Mouse (Mus musculus) retina, postnatal 1 day (tissue): ENCODE measurements at regions not wholly inside any gene's neighbourhood (a gene's known extent, or its start where the extent isn't known, plus 50 kb on each side); places are given as distances from the start of the nearest gene placed in this dataset.
"Not testable (repeated sequence)": the region's sequence is repeated elsewhere in the genome, so short reads cannot be mapped to it uniquely, and the experiment has no call there.

Experiments
- DNase-seq: peaks from one replicate; pipeline ENCODE4 v3.0.0-alpha.2; 2012

DNA sequence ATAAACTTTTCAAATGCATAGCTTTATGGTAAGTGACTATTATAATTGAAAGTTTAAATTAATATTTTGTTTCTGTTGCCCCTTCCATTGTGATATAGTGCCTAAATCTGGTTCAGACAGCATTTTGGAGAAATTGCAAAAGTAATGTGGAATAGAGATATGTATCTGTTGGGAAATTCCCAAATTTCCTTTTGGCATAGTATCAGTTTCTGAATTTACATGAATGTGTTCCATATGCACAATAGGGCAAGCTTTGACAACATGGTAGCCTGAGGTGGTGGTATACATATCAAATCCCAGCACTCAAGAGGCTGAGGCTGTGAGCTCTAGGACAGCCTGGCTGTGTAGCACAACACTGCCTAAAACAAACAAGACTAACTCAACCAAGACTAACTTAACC lies 147.2 kb upstream of the Supt20 start:
- DNase-seq = no peak

DNA sequence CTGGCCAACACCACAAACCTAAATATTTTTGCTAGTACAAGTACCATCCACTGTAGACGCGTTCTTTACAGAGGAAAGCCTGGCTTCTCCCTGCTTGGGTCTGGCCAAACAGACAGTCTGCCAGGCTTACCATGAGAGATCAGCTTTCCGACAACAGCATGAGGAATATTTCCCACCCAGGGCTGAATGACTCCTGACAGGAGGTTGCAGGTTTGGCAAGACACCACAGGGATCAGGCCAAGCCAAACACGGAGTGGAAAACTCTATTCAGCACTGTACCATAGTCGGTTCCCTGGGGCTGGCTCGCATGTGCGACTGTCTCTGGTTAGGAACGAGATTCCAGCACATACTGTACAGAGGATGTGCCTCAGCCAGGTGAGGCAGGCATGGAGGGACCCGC lies 140.7 kb upstream of the Supt20 start:
- no peak for DNase-seq

DNA sequence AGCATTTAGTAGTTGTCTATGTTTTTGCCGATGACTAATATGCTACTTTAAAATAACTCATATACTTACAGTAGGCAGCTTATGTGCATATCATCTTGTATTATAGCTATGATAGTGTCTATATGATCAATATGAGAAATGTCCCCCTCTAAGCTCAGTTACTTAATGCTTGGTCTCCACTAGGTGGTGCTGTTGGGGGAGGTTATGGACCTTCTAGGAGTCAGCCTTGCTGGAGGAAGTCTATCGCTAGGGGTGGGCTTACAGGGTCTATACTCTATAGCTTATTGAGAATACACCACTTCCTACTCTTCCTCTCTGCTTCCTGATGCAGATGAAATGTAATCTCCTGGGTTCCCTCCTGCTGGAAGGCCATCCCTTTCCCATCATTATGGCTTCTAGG lies 136.7 kb upstream of the Supt20 start:
- DNase-seq = no peak

DNA sequence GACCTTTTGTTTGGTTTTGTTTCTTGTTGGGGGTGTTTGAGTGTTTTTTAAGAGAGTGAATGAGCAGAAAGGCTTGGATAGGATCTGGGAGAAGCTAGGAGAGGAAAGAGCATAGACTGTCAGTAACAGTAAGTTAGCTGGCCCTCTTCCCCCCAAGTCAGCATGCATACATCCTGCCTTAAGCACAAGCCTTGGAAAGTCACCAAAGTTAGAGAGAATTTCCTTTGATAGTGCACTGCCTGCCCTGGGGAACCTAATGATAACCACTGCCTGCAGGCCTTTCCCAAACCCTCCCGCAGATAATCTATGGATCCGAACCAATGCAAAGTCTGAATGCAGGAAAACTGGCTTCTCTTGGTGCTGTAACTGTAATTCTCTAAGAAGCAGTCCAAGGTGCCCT lies 133.6 kb upstream of the Supt20 start:
- DNase-seq = no peak

DNA sequence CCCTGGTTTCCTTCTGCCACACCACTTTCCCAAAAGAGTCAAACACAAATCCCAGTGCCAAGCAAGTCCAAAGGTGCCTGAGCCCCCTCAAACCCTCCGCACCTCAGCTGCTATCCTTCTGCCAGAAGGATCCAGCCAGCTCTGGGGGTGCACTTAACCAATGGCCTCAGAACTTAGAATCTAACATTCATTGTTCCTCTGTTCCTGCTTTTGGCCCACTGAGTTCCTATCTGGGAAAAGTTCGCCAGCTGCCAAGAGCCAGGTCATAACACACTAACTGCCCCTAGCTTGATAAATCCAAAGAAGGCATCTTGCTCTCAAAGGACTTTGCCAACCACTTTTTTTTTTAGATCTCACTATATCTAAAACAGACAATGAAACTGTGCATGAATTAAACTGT lies 133.1 kb upstream of the Supt20 start:
- no peak for DNase-seq

GRCm38 (mm10) chr3:54560056-54560922 lies 132.3 kb upstream of the Supt20 start:
- no peak for DNase-seq

DNA sequence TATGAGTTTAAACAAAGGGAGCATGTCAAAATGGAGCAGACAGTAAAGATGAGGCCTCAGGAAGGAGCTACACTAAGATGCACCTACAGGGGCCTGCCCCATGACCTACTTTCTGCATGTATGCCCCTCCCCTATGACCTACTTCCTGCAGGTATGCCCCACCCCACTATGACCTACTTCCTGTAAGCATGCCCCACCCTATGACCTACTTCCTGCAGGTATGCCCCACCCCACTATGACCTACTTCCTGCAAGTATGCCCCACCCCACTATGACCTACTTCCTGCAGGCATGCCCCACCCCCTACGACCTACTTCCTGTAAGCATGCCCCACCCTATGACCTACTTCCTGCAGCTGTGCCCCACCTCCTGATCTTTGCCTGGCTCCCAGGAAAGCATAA lies 125.3 kb upstream of the Supt20 start:
- peak; percentile 36 for DNase-seq

DNA sequence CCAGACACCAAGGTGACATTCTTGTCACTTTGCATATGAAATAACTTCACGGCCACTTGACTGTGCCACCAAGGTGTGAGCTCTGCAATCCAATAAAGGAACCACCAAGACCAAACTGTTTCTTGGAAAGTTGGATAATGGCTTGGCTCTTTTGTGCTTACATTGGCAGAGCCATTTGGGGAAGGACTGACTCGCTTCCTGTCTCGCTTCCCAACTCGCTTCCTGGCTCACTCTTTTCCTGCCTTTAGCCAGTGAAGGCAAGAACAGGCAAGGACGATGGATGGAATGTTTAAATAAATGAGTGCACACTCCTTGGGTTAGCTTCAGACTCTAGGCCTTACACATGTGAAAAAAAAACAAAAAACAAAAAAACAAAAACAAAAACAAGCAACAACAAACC lies 124.5 kb upstream of the Supt20 start:
- DNase-seq = no peak

GRCm38 (mm10) chr3:54570501-54570900 lies 122.1 kb upstream of the Supt20 start:
- no peak for DNase-seq

- no peak for DNase-seq
These were observed 114.8 kb upstream of the Supt20 start for GRCm38 (mm10) chr3:54577851-54578250.

DNA sequence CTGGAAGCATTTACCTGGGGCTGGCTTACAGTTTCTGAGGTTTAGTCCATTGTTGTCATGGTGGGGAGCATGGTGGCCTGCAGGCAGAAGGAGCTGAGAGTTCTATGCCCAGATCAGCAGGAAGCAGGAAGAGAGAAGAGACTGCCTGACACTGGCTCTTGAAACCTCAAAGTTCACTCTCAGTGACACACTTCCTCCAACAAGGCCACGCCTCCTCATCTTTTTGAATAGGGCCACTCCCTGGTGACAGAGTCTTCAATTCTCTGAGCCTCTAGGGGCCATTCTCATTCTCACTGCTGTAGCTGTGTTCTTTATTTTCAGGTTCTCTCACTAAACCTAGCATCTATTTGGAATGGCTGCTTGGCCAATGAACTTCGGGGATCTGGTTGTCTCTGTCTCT lies 113.2 kb upstream of the Supt20 start:
- no peak for DNase-seq

GRCm38 (mm10) chr3:54580339-54580738 lies 112.3 kb upstream of the Supt20 start:
- DNase-seq = no peak

DNA sequence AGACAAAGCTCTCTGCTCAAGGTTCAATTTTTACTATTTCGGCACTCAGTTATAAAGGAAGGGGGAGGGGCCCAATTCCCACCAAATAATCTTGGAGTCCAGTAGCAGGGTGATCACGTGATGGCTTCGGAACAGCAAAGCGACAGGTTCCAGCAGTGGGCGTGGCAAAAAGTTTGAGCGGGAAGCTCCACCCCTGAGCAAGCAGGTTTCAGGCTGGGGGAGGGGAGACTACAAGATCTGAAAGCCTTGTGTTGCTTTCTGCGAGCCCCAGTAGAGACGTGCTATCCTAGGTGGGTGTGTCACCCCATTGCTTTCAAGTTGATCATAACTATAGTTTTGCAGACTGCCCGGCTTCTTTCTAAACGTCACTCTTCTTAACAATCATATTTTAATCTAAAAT lies 106.8 kb upstream of the Supt20 start:
- DNase-seq = not testable (repeated sequence)

DNA sequence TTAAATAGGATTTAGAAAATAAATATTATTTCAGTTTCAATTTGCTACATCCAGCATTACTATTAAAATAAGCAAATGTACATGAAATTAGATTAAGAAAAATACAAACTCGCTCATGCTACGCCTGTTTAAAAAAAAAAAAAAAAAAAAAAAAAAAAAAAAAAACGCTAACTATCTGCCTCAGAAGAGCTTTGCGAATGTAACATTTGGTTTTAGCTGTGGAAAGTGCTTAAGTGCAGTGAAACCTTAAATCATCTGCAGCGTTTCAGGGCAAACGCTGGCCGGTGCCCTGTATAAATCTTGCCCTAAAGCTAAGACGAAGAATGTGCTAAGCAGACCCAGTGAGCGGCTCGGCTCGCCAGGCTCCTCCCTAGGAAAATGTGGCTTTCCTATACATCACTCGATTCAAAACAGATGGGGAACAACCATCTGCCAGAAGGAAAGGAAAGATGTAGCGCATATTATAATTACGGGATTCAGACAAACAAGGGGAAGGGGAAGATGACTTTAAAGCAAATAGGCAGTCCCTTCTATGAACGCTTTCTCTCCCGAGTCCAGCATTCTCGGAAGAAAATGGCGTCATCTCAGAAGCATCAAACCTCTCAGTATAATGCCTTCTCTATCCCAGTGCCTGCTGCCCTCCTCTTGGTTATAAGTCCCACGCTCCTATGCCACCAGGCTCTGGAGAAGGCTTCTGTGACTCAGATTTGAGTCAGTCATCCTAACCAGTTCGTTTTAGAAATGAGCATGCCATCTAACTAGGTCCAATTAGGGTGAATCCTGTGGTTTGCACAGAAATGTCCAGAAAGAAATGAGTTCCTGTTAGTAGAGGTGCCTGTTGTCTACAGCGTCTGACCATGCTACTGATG lies 105.2 kb upstream of the Supt20 start:
- DNase-seq = no peak

GRCm38 (mm10) chr3:54588198-54588597 lies 104.4 kb upstream of the Supt20 start:
- no peak for DNase-seq

- DNase-seq = no peak
These were observed 102.6 kb upstream of the Supt20 start for GRCm38 (mm10) chr3:54589976-54590375.

DNA sequence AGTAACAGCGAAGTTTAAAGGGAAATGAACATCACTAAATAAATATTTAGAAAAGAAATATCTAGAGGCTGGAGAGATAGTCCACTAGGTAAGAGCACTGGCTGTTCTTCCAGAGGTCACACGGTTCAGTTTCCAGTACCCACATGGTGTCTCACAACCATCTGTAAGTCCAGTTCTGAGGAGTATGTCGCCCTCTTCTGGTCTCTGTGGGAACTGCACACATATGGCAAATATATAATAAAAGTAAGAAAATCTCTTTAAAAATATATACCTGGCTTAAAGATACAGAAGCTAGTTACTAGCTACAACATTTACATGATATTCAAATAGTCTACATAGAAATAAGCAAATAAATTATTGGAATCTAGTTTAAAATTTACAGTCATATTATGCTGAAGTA lies 101.4 kb upstream of the Supt20 start:
- no peak for DNase-seq

DNA sequence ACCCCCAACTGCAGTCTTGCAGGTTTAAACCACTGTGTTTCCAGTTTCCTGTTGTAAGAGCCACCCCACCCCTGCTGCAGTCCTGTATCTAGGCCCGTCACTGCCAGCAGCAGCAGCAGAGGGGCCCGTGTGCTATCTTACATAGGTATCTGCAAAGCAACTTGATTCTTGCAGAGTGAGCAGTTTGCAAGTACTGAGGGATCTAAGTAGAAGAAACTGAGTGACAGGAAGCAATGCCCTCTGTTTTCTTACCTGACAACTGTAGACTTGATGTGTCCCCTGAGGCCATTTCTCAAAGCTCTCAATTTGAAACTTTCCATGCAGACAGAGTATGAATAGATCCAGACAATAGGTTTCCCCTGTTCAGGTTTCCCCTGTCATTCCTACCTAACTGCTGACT lies 100.5 kb upstream of the Supt20 start:
- no peak for DNase-seq

DNA sequence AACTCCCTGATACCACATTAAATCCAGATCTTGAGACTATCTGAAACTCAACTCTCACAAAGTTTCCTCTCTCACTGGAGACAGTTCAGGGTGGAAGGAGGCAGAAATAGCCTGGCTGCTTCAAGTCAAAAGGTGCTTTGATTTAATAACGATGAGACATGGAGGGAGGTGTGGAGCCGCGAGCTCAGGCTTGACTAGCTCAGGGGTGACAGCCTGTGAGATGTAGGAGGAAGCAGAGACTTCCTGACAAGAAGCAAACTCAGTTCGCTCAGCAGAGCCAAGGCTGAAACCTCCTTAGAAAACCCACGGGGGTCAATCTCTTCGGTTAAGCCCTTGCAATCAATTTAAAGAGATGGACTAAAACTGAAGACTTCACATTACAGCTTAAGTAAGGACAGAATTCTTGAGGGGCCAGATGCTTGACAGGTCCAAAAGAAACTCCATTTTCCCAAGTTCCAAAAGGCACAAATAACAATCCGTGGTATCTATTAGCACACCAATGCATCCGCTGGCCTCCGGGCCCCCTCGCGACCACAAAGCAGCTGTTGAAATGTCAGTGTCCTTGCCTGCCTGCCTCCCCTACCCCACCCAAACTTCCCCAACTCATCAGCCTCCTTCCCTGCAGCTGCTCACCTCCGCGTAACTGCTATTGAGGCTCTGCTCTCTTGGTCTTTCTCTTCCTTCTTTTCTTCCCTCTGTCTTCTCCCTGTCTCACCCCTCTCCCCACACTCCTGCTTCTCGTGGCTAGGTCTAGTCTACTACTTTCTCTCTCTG lies 99.8 kb upstream of the Supt20 start:
- no peak for DNase-seq

- no peak for DNase-seq
These were observed 97.4 kb upstream of the Supt20 start for GRCm38 (mm10) chr3:54595193-54595592.

GRCm38 (mm10) chr3:54597326-54598274 lies 95.0 kb upstream of the Supt20 start:
- DNase-seq = no peak

DNA sequence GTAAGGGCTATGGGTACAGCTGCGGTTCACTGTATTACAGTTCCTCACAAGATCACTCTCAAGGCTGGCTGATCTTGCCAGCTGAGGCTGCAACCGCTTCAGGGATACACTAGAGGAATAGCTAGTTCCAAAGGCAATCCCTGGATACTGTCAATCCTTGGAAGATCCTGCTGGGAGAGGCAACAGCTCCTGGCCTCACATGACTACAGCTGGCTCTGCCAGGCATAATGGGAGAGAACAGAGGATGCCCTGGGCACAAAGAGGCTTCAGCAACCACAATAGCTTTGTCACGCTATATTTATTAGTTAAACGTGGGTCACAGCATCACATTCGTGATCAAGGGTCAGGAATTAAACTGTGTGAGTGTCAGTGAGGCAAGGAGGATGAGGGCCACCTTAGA lies 94.3 kb upstream of the Supt20 start:
- DNase-seq = no peak
